Mouse (Mus musculus): ENCODE measurements around the gene Ier3. TPM values are rescaled to one million over a fixed set of nuclear protein-coding genes. Genes with fewer than 3 reads are reported as not detected.

The Ier3 gene
- polyA plus RNA-seq, 1 experiment from 2014 or later, result 16.8 TPM

DNA sequence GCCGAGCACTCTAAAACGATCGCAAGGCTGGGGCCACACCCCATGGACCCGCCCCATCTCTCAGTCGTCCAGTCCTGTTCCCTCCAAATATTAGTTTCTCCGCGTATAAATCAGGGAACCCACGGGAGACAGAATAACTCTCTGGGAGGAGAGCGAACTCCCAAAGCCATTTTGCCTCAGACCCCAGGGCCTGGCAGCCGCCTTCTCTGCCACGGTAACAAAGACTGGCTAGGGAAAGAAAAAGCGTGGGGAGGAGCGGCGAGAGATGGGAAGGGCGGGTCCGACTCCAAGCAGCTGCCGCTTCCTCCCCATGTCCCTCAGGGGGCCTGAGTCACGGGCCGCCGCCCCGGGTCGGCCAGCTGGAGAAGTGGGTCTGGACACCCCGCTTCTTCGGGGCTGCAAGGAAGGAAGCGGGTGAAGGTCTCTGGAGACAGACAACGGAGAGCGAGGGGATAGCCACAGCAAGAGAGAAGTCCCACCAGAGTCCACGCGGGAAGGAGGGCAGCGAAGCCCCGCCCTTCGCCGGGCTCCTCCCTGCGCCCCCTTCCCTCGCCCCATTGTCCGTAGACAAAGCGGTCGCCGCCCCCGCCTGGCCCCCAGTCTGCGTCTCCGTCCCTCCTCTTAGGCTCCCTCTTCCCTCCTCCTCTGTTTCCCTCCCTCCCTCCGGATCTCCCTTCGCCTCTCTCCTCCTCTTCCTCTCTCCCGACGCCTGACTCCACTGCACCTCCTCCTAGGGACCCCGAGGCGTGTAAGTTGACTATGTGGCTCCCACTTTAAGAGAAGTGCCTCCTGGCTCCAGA is 44.2 kb downstream of the Ier3 start, which contains the start of gene Ppp1r18:
Gene Ppp1r18, plus strand, starts transcription at position 113 of the 800 bp plus-strand sequence.
- no peaks in the 10 kb centered on the region; the same call in 1 of the 2 replicates for H3K36me3 ChIP-seq
- peak within 1 kb of the TSS; percentile 78 for H3K27ac ChIP-seq
- H3K9ac ChIP-seq, result peak within 1 kb of the TSS; percentile 66
- peaks cover 70% of the 10 kb centered on the region for H3K27me3 ChIP-seq (replicated peaks)
- under 1% methylated on average over 48 of the region's 48 CpGs for WGBS (ENCODE audit: insufficient replicate concordance)
- peak within 1 kb of the TSS; percentile 91 for H3K4me2 ChIP-seq
- H3K4me3 ChIP-seq, result peak within 1 kb of the TSS; percentile 61
- H3K4me1 ChIP-seq, result peaks cover 79% of the 10 kb centered on the region
- no peaks in the 10 kb centered on the region for H3K9me3 ChIP-seq (replicated peaks)
- no peak for ATAC-seq

DNA sequence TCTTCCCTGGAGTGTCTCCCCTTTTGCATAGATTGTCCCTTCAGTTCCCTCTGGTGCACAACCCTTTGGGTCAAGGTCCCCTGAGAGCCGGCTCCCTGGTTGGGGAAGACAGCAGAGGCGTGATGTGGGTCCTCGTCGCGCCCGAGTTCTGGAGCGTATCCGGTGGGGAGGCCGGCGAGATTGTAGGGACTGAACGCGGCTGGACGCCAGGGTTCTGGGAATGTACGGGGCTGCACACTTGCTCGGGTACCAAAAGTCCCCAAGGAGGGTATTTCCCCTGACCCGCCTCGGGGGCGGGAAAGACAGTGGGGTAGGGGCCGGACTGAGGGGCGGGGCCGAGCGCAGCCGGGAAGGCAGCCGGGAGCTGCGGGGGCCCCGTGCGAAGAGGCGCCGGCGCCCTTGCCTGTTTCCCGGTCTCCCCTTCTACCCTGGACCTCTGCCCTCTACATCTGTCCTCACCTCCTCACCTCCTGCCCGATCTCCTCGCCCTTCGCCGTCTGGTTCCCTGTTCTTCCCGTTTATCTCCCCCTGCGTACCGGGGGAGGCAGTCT is 44.9 kb downstream of the Ier3 start:
- H3K9ac ChIP-seq, result peak overlapping the region; percentile 66
- peaks cover 4% of the 10 kb centered on the region for H3K36me3 ChIP-seq
- WGBS (ENCODE audit: insufficient replicate concordance), result under 1% methylated on average over 38 of the region's 38 CpGs
- H3K4me2 ChIP-seq, result peak overlapping the region; percentile 91
- no peak for ATAC-seq
- peaks cover 81% of the 10 kb centered on the region for H3K4me1 ChIP-seq
- peaks cover 4% of the 10 kb centered on the region; the same call in 1 of the 2 replicates for H3K9me3 ChIP-seq (replicated peaks)
- peak overlapping the region; percentile 78 for H3K27ac ChIP-seq
- H3K4me3 ChIP-seq, result peak overlapping the region; percentile 61
- peaks cover 70% of the 10 kb centered on the region for H3K27me3 ChIP-seq (replicated peaks)

DNA sequence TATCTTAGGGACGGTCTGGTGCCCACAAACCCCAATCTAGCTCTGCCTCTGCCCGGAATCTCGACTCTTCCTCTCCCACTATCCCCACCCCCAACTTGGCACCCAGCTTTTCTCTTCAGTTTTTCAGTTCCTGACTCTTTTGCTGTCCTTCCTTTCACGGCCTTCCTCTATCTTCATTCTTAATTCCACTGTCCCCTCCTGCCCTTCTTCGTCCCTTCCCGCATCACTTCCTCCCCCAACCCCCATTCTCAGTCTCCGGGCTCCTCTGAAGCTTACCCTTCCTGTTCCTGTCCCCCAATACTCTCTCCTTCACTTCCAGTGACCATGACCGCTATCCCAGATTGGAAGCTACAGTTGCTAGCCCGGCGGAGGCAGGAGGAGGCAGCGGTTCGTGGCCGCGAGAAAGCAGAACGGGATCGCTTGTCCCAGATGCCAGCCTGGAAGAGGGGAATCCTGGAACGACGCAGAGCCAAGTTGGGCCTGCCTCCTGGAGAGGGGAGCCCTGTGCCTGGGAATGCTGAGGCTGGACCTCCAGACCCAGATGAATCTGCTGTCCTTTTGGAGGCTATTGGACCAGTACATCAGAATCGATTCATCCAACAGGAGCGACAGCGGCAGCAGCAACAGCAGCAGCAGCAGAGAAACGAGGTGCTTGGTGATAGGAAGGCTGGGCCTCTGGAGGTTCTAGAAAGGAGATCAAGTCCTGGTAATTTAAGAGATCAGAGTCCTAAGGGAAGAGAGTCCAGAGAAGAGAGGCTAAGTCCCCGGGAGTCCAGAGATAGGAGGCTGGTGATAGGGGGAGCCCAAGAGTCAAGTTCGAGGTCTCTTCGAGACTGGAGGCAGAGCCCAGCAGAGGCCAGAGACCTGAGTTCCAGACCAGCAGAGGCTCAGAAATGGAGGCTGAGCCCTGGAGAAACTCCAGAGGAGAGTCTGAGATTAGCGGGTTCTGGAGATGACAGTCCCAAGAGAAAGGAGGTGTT is 45.7 kb downstream of the Ier3 start:
- Histone ChIP-seq H3K27me3 (replicated peaks) (peaks cover 70% of the 10 kb centered on the region), H3K4me1 (peaks cover 77% of the 10 kb centered on the region)
- no peak for ATAC-seq

DNA sequence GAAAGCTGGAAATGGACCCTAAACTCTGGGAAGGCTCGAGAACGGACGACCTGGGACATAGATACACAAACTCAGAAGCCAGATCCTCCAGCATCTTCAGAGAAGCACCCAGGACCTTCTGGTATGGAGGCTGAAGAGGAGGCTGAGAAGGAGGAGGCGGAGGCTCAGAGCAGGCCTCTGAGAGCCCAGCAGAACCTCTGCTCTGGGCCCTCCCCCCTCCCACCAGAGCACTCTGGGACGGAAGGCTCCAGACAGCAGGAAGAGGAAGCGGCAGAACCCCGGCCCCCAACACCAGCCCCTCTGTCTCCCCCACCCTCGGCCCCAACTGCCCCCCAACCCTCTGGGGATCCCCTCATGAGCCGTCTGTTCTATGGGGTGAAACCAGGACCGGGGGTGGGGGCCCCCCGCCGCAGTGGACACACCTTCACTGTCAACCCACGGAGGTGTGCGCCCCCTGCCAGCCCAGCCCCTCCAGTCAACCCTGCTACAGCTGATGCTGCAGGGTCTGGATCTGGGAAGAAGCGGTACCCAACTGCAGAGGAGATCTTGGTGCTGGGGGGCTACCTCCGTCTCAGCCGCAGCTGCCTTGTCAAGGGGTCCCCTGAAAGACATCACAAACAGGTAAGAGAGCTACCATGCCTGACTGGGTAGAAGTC is 46.8 kb downstream of the Ier3 start:
- 15% methylated on average over 17 of the region's 17 CpGs for WGBS (ENCODE audit: insufficient replicate concordance)
- Histone ChIP-seq H3K9me3 (replicated peaks) (peaks cover 6% of the 10 kb centered on the region; the same call in 1 of the 2 replicates), H3K4me3 (peak overlapping the region; percentile 61), H3K9ac (peak overlapping the region; percentile 62), H3K27ac (peak overlapping the region; percentile 78), H3K4me2 (peak overlapping the region; percentile 91), H3K36me3 (peaks cover 7% of the 10 kb centered on the region), H3K4me1 (peaks cover 83% of the 10 kb centered on the region), H3K27me3 (replicated peaks) (peaks cover 64% of the 10 kb centered on the region)
- no peak for ATAC-seq

More for the DNA sequence above, 45.7 kb downstream of the Ier3 start:
- WGBS (ENCODE audit: insufficient replicate concordance), result 4% methylated on average over 26 of the region's 26 CpGs
- peak overlapping the region; percentile 78 for H3K27ac ChIP-seq
- H3K4me2 ChIP-seq, result peak overlapping the region; percentile 91
- H3K4me3 ChIP-seq, result peak overlapping the region; percentile 61
- H3K9me3 ChIP-seq (replicated peaks), result peaks cover 6% of the 10 kb centered on the region; the same call in 1 of the 2 replicates
- peaks cover 7% of the 10 kb centered on the region for H3K36me3 ChIP-seq
- peak overlapping the region; percentile 66 for H3K9ac ChIP-seq

DNA sequence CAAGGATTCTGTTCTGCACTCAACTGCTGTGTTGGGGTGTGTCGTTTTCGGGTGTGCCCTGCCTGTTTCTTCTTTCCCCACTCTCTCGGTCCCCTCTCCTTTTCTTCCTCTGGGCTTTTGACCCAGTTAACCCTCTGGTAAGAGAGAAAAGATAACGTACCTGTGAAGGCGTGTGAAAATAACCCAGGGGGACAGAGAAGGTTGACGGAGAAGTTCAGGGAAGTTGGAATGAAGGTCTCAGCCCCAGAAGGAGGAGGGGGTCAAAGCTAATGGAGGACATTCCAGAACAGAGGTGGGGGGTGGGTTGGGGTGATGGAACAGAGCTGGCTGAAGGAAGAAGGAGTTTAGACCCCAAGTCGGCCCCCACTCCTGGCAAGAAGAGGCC is 47.5 kb downstream of the Ier3 start:
- Histone ChIP-seq H3K27me3 (replicated peaks) (peaks cover 58% of the 10 kb centered on the region), H3K9me3 (replicated peaks) (peaks cover 6% of the 10 kb centered on the region; the same call in 1 of the 2 replicates), H3K9ac (peak overlapping the region; percentile 62), H3K36me3 (peaks cover 7% of the 10 kb centered on the region), H3K27ac (peak overlapping the region; percentile 78), H3K4me1 (peaks cover 90% of the 10 kb centered on the region), H3K4me2 (peak overlapping the region; percentile 91), H3K4me3 (peak overlapping the region; percentile 61)
- ATAC-seq, result no peak
- 6% methylated on average over 7 of the region's 7 CpGs for WGBS (ENCODE audit: insufficient replicate concordance)

DNA sequence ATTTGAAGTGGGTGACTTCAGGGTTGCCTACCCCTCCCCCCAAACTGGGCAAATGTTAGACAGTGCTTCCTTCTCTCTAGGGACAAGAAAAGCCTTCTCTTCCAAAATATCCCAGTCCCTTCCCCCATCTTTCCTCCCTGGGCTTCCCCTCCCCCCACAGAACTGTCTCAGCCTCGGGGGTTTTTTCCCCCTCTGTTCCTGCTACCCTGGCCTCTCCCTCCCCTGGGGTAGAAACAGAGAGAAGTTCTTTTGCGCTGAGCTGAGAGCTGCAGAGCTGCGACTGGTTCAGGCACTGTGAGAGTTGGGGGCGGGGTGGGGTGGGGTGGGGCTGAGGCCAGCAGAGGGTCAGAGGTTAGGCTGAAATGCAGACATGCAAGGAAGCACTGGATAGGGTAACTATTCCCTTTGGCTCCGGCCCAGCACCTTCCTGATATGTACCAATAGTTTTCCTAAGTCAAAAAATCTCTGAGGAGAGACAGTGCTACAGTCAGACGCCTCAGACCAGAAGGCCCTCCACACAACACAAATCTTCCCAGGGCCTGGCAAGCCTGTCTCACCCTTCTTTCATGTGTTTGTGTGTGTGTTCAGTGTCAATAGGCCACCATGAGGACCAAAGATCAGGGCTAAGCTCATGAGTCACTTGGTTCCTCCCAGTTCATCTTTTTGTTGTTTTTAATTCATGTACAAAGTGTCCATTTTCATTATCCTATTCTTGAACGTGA is 48.0 kb downstream of the Ier3 start:
- peak; percentile 22 for ATAC-seq
- H3K9me3 ChIP-seq (replicated peaks), result peaks cover 6% of the 10 kb centered on the region; the same call in 1 of the 2 replicates
- peak overlapping the region; percentile 61 for H3K4me3 ChIP-seq
- H3K36me3 ChIP-seq, result peaks cover 11% of the 10 kb centered on the region
- peak overlapping the region; percentile 62 for H3K9ac ChIP-seq
- peaks cover 93% of the 10 kb centered on the region for H3K4me1 ChIP-seq
- H3K27me3 ChIP-seq (replicated peaks), result peaks cover 52% of the 10 kb centered on the region
- H3K4me2 ChIP-seq, result peak overlapping the region; percentile 91
- 8% methylated on average over 7 of the region's 7 CpGs for WGBS (ENCODE audit: insufficient replicate concordance)
- H3K27ac ChIP-seq, result peak overlapping the region; percentile 78

DNA sequence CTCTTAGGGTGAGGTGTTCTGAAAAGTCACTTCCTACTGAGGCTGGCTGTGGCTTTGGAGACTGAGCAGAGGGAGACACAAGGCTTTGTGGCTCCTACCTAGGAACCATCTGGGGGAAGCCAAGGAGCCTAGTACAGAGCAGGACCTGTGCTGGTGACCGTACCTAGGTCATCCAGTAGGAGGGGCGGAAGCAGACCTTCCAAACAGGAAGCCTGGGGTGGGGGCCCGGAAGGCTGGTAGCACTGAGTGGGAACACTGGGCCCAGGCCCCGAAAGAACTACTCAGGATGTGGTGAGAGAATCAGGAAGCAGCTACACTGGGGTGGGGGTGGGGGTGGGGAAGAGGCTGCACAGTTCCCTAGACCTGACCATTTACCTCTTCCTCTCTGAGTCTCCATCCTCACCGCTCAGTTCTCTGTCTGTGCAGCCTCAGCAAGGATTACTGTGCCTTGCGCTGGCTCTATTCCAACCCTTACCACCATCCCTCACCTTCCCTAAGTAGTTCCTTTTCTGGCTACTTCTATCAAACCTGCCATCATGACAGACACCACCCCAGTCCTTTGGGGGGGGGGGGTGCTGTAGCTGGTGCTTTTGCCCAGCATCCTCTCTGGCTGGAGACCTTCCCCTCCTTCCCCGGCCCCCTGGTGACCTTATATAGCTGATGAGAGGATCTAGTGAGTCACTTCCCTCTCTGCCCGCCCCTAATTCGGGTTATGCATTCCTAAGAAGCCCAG is 48.8 kb downstream of the Ier3 start:
- peak overlapping the region; percentile 61 for H3K4me3 ChIP-seq
- peaks cover 88% of the 10 kb centered on the region for H3K4me1 ChIP-seq
- peaks cover 44% of the 10 kb centered on the region for H3K27me3 ChIP-seq (replicated peaks)
- H3K27ac ChIP-seq, result peak overlapping the region; percentile 78
- H3K4me2 ChIP-seq, result peak overlapping the region; percentile 91
- peaks cover 6% of the 10 kb centered on the region; the same call in 1 of the 2 replicates for H3K9me3 ChIP-seq (replicated peaks)
- no peak overlapping the region; the same call in 1 of the 2 replicates for H3K9ac ChIP-seq
- peak; percentile 50 for ATAC-seq
- peaks cover 19% of the 10 kb centered on the region for H3K36me3 ChIP-seq
- 15% methylated on average over 9 of the region's 9 CpGs for WGBS (ENCODE audit: insufficient replicate concordance)

DNA sequence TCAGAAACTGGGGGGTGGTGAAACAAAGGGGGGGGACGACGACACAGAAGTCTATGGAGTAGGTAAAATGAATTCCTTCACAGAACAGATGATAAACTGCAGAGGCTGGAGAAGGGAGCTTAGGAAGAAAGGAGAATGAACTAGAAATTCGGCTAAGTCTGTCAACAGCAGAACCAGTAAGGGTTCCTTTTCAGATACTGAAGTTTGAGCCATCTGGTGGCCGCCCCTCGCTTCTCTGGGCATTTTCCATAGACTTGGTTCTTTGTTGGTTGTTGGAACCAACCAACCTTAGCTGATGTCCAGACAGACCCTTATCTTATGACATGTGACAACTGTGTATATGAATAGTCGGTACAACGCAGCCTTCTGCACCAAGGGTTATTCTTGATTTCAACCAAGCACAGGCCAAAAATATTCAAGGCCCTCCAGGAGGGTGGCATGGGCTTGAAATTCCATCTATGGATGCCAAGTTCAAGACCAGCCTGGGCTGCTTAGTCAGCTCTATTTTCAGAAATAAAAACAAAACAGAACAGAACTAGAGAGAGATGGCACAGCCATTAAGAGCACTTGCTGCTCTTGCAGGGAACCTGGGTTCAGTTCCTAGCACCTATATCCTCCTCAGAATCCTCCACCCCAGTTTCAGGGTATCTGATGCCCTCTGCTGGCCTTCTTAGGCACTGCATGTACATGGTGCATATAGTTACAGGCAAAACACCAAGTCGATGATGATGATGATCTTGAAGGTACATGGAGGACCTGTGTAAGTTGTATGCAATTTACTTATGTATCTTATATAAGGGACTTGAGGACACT is 49.6 kb downstream of the Ier3 start:
- Histone ChIP-seq H3K36me3 (peaks cover 19% of the 10 kb centered on the region), H3K4me1 (peaks cover 80% of the 10 kb centered on the region), H3K4me2 (peak overlapping the region; percentile 91), H3K9ac (no peak overlapping the region; the same call in 1 of the 2 replicates), H3K27me3 (replicated peaks) (peaks cover 36% of the 10 kb centered on the region), H3K27ac (peak overlapping the region; percentile 78), H3K9me3 (replicated peaks) (peaks cover 6% of the 10 kb centered on the region; the same call in 1 of the 2 replicates), H3K4me3 (peak overlapping the region; percentile 61)
- 35% methylated on average over 8 of the region's 8 CpGs for WGBS (ENCODE audit: insufficient replicate concordance)
- no peak for ATAC-seq

All from liver, embryonic 12.5 days (tissue).